Mouse (Mus musculus): ENCODE measurements around the gene Kri1. TPM values are rescaled to one million over a fixed set of nuclear protein-coding genes. Genes with fewer than 3 reads are reported as not detected.
"Not testable (repeated sequence)": the region's sequence is repeated elsewhere in the genome, so short reads cannot be mapped to it uniquely, and the experiment has no call there.

Gene Kri1
- polyA plus RNA-seq, 1 experiment from 2014 or later, result 15.9 TPM

- Histone ChIP-seq H3K36me3 (ENCODE audit: control insufficient read depth, insufficient read depth, low read length) (no peaks in the 10 kb centered on the region), H3K4me3 (ENCODE audit: low read depth, low read length) (no peak overlapping the region), H3K27ac (ENCODE audit: low read depth, low read length) (no peak overlapping the region), H3K27me3 (ENCODE audit: control insufficient read depth, insufficient read depth, low read length) (no peaks in the 10 kb centered on the region), H3K9ac (ENCODE audit: low read depth, low read length) (no peak overlapping the region), H3K4me1 (replicated peaks; ENCODE audit: control insufficient read depth, insufficient read depth, low read length) (no peaks in the 10 kb centered on the region), H3K4me2 (replicated peaks; ENCODE audit: low read depth, low read length) (no peak overlapping the region), H3K9me3 (ENCODE audit: control insufficient read depth, low read length) (no peaks in the 10 kb centered on the region)
- ATAC-seq (ENCODE audit: low FRiP score), result no peak
- DNase-seq (ENCODE audit: low spot score), result no peak
- 90% methylated on average over 3 of the region's 5 CpGs for WGBS
Measured at GRCm38 (mm10) chr9:21329041-21329440, 41.3 kb upstream of the Kri1 start.

GRCm38 (mm10) chr9:21328041-21328440 is 40.3 kb upstream of the Kri1 start:
- DNase-seq (ENCODE audit: low spot score), result no peak
- no peak overlapping the region for H3K27ac ChIP-seq (ENCODE audit: low read depth, low read length)
- no peak overlapping the region for H3K4me3 ChIP-seq (ENCODE audit: low read depth, low read length)
- WGBS, result 83% methylated on average over 3 of the region's 3 CpGs
- no peaks in the 10 kb centered on the region for H3K27me3 ChIP-seq (ENCODE audit: control insufficient read depth, insufficient read depth, low read length)
- no peak overlapping the region for H3K4me2 ChIP-seq (replicated peaks; ENCODE audit: low read depth, low read length)
- no peaks in the 10 kb centered on the region for H3K9me3 ChIP-seq (ENCODE audit: control insufficient read depth, low read length)
- no peak overlapping the region for H3K9ac ChIP-seq (ENCODE audit: low read depth, low read length)
- H3K4me1 ChIP-seq (replicated peaks; ENCODE audit: control insufficient read depth, insufficient read depth, low read length), result no peaks in the 10 kb centered on the region
- H3K36me3 ChIP-seq (ENCODE audit: control insufficient read depth, insufficient read depth, low read length), result no peaks in the 10 kb centered on the region
- ATAC-seq (ENCODE audit: low FRiP score), result no peak

- WGBS, result 72% methylated on average over 3 of the region's 3 CpGs
- ATAC-seq (ENCODE audit: low FRiP score), result no peak
- Histone ChIP-seq H3K9me3 (ENCODE audit: control insufficient read depth, low read length) (no peaks in the 10 kb centered on the region), H3K27me3 (ENCODE audit: control insufficient read depth, insufficient read depth, low read length) (no peaks in the 10 kb centered on the region), H3K27ac (ENCODE audit: low read depth, low read length) (no peak overlapping the region), H3K36me3 (ENCODE audit: control insufficient read depth, insufficient read depth, low read length) (no peaks in the 10 kb centered on the region), H3K9ac (ENCODE audit: low read depth, low read length) (no peak overlapping the region), H3K4me1 (replicated peaks; ENCODE audit: control insufficient read depth, insufficient read depth, low read length) (no peaks in the 10 kb centered on the region), H3K4me2 (replicated peaks; ENCODE audit: low read depth, low read length) (no peak overlapping the region), H3K4me3 (ENCODE audit: low read depth, low read length) (no peak overlapping the region)
- DNase-seq (ENCODE audit: low spot score), result no peak
Measured at GRCm38 (mm10) chr9:21327569-21327968, 39.8 kb upstream of the Kri1 start.

GRCm38 (mm10) chr9:21324269-21324668 is 36.5 kb upstream of the Kri1 start:
- no peak for ATAC-seq (ENCODE audit: low FRiP score)
- 91% methylated on average over 11 of the region's 11 CpGs for WGBS
- no peaks in the 10 kb centered on the region for H3K9me3 ChIP-seq (ENCODE audit: control insufficient read depth, low read length)
- H3K36me3 ChIP-seq (ENCODE audit: control insufficient read depth, insufficient read depth, low read length), result no peaks in the 10 kb centered on the region
- no peaks in the 10 kb centered on the region for H3K27me3 ChIP-seq (ENCODE audit: control insufficient read depth, insufficient read depth, low read length)
- H3K4me1 ChIP-seq (replicated peaks; ENCODE audit: control insufficient read depth, insufficient read depth, low read length), result peaks cover 5% of the 10 kb centered on the region
- DNase-seq (ENCODE audit: low spot score), result no peak
- no peak overlapping the region for H3K4me3 ChIP-seq (ENCODE audit: low read depth, low read length)
- no peak overlapping the region for H3K27ac ChIP-seq (ENCODE audit: low read depth, low read length)
- H3K9ac ChIP-seq (ENCODE audit: low read depth, low read length), result no peak overlapping the region
- no peak overlapping the region for H3K4me2 ChIP-seq (replicated peaks; ENCODE audit: low read depth, low read length)

- H3K27me3 ChIP-seq (ENCODE audit: control insufficient read depth, insufficient read depth, low read length); H3K4me1 ChIP-seq (replicated peaks; ENCODE audit: control insufficient read depth, insufficient read depth, low read length); H3K27ac ChIP-seq (ENCODE audit: low read depth, low read length); H3K36me3 ChIP-seq (ENCODE audit: control insufficient read depth, insufficient read depth, low read length); H3K9me3 ChIP-seq (ENCODE audit: control insufficient read depth, low read length); H3K9ac ChIP-seq (ENCODE audit: low read depth, low read length); H3K4me3 ChIP-seq (ENCODE audit: low read depth, low read length); ATAC-seq (ENCODE audit: low FRiP score); DNase-seq (ENCODE audit: low spot score); H3K4me2 ChIP-seq (replicated peaks; ENCODE audit: low read depth, low read length): not testable (repeated sequence)
- WGBS, result 94% methylated on average over 8 of the region's 8 CpGs
Measured at GRCm38 (mm10) chr9:21322917-21323297, 35.1 kb upstream of the Kri1 start.

- Histone ChIP-seq H3K27ac (ENCODE audit: low read depth, low read length) (no peak overlapping the region), H3K4me1 (replicated peaks; ENCODE audit: control insufficient read depth, insufficient read depth, low read length) (peaks cover 5% of the 10 kb centered on the region), H3K4me3 (ENCODE audit: low read depth, low read length) (no peak overlapping the region; the same call in 1 of the 2 replicates), H3K4me2 (replicated peaks; ENCODE audit: low read depth, low read length) (peak overlapping the region; percentile 95), H3K36me3 (ENCODE audit: control insufficient read depth, insufficient read depth, low read length) (no peaks in the 10 kb centered on the region), H3K27me3 (ENCODE audit: control insufficient read depth, insufficient read depth, low read length) (no peaks in the 10 kb centered on the region), H3K9me3 (ENCODE audit: control insufficient read depth, low read length) (no peaks in the 10 kb centered on the region), H3K9ac (ENCODE audit: low read depth, low read length) (no peak overlapping the region)
- DNase-seq (ENCODE audit: low spot score), result no peak
- no peak for ATAC-seq (ENCODE audit: low FRiP score)
- WGBS, result 89% methylated on average over 19 of the region's 19 CpGs
Measured at GRCm38 (mm10) chr9:21322211-21322916, 34.6 kb upstream of the Kri1 start.

GRCm38 (mm10) chr9:21321513-21321835 is 33.7 kb upstream of the Kri1 start:
- Histone ChIP-seq H3K36me3 (ENCODE audit: control insufficient read depth, insufficient read depth, low read length) (no peaks in the 10 kb centered on the region), H3K4me1 (replicated peaks; ENCODE audit: control insufficient read depth, insufficient read depth, low read length) (peaks cover 5% of the 10 kb centered on the region), H3K9ac (ENCODE audit: low read depth, low read length) (peak overlapping the region; percentile 78), H3K27me3 (ENCODE audit: control insufficient read depth, insufficient read depth, low read length) (no peaks in the 10 kb centered on the region), H3K4me3 (ENCODE audit: low read depth, low read length) (peak overlapping the region; percentile 52), H3K27ac (ENCODE audit: low read depth, low read length) (no peak overlapping the region), H3K4me2 (replicated peaks; ENCODE audit: low read depth, low read length) (peak overlapping the region; percentile 95), H3K9me3 (ENCODE audit: control insufficient read depth, low read length) (no peaks in the 10 kb centered on the region)
- ATAC-seq (ENCODE audit: low FRiP score) (0 out of 2 replicates have a peak, but pooled peaks have one; percentile 15), DNase-seq (ENCODE audit: low spot score) (peak; percentile 29)
- WGBS, result 17% methylated on average over 6 of the region's 6 CpGs

- peak within 1 kb of the TSS; percentile 95 for H3K4me2 ChIP-seq (replicated peaks; ENCODE audit: low read depth, low read length)
- H3K9me3 ChIP-seq (ENCODE audit: control insufficient read depth, low read length), result no peaks in the 10 kb centered on the region
- no peaks in the 10 kb centered on the region for H3K27me3 ChIP-seq (ENCODE audit: control insufficient read depth, insufficient read depth, low read length)
- DNase-seq (ENCODE audit: low spot score), result peak; percentile 97
- H3K36me3 ChIP-seq (ENCODE audit: control insufficient read depth, insufficient read depth, low read length), result no peaks in the 10 kb centered on the region
- WGBS, result under 1% methylated on average over 52 of the region's 52 CpGs
- peak within 1 kb of the TSS; percentile 52 for H3K4me3 ChIP-seq (ENCODE audit: low read depth, low read length)
- H3K27ac ChIP-seq (ENCODE audit: low read depth, low read length), result 0 out of 2 replicates have a peak within 1 kb of the TSS, but pooled peaks have one; percentile 2
- peak; percentile 92 for ATAC-seq (ENCODE audit: low FRiP score)
- H3K9ac ChIP-seq (ENCODE audit: low read depth, low read length), result peak within 1 kb of the TSS; percentile 78
- peaks cover 5% of the 10 kb centered on the region for H3K4me1 ChIP-seq (replicated peaks; ENCODE audit: control insufficient read depth, insufficient read depth, low read length)
Measured at GRCm38 (mm10) chr9:21320619-21321512, 33.1 kb upstream of the Kri1 start, which contains the start of gene Slc44a2. TSS of gene Slc44a2 (plus strand) at chr9:21320698.

Measured in hindbrain, embryonic 11.5 days (tissue).